Mouse (Mus musculus) left cerebral cortex, adult 8-10 months (tissue): ENCODE data around the gene Abhd16a. TPM values are rescaled to one million over a fixed set of nuclear protein-coding genes. Genes with fewer than 3 reads are reported as not detected.

Experiments
- DNase-seq, 2 experiments: peaks; one replicate each; pipeline ENCODE4 v3.0.0; 2022; ENCODE audit warnings: low spot score in 2 of 2
- total RNA-seq, 4 experiments: library from RNA; stranded (reverse); gene quantifications; 2 replicates each; pipeline ENCODE4 v1.2.4; 2022

The Abhd16a gene
- total RNA-seq, 4 experiments from 2014 or later, result 117 to 125 (median 121) TPM

DNA sequence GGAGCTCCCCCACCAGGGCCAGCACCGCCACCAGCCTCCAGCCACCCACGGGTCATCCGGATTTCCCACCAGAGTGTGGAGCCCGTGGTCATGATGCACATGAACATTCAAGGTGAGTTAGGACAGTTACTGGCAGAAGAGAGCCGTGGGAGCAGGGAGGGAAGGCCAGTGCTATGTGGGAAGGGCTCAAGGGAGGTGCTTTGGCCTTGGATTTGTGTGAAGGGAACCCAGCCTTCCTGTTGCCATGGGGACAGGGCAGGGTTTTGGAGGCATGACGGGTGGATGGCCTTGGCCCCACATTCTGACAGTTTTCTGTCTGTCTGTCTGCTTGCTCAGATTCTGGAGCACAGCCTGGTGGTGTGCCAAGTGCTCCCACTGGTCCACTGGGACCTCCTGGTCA is 52.9 kb downstream of the Abhd16a start:
- no peak for DNase-seq

DNA sequence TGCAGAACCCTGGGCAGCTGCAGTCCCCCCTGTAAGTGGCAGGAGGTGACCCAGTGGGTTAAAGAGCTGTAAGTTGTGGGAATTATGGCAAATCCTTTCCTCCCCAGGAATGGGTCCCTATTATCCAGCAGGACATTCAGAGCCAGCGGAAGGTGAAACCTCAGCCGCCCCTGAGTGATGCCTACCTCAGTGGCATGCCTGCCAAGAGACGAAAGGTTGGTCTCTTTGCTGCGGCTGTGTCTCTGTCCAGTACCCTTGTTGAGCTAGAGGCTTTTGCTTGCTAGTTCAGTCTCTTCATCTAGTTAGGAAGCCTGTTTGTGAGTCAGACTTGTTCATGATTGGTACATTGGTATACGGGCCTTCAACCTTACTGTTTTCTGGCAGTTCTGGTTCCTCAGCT is 57.1 kb downstream of the Abhd16a start:
- no peak for DNase-seq

DNA sequence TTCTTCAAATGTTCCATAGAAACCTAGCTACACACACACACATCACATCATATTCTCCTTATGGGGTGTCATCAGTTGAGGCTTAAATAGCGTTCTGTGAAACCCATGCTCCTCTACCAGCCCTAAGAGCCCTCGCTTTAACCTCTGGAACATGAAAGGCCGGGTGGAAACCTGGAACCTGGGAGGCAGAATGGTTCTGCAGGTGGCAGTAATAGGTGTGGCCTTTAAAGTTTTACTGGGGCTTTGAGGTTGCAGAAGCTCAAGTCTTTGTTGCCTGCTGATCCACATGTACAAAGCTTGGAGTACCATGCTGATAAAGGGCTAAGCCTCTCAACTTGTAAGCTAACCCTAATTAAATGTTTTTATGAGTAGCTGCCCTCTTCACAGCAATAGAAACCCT is 58.3 kb downstream of the Abhd16a start:
- DNase-seq, result no peak

DNA sequence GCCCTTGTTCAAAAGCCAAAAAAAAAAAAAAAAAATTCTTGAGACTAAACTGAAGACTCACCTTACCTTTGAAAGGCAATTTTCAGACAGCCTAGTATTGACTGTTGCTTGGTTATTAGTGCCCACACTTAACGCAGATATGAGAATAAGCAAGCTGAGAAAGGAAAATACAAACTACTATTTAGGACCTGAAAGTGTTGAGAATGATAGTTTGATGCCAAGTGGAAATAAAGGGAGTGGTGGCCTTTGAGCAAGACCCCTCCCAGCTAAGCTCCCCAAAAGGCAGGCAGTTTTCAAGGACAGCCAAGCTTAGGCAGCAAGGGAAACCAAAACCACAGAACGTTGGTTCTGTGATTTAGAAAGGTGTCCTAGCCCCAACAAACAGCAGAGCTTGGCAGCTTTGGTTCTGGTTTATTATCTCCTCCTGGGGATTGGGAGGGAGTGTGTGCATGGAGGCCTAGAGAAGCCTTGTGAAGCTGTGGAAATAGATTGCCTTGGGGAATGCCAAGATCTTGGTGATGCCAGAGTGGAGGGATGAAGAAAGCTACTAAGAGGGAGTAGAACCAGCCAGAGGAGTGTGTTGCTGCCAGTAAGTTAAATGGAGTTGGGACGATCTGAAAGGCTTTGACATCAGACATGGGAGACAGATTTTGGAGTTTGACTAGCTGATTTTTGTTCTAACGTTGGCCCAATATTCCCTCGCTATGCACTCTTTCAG is 59.0 kb downstream of the Abhd16a start:
- DNase-seq, result no peak

DNA sequence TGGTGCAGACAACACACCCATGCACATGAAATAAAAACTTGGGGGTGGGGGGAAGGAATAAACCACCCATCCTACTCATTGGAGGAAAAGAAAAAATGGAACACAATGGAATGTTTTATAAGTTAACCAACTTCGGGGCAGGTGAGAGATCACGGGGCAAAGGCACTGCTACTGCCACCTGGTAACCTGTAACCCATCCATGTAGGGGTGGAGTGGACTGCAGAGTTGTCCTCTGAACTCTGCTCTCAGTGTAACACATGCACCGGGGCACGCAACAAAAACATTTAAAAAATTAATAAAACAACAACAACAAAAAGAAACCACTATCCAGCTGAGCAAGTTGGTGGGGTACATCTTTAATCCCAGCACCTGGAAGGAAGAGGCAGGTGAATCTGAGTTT is 63.1 kb downstream of the Abhd16a start:
- DNase-seq, result no peak

Other genes with a start within 250 kb of the Abhd16a start
- 10 to 100 TPM; 61.1 to 73.1 (median 67.3) TPM for gene Skiv2l, start 239.1 kb upstream of the Abhd16a start, total RNA-seq
- gene Nelfe, start 238.9 kb upstream of the Abhd16a start, total RNA-seq, result 10 to 100 TPM; 34.8 to 38.3 (median 37.2) TPM
- under 1 TPM in 1 of 4 experiments, not detected in 3; 0.43 TPM for gene Cfb, start 226.7 kb upstream of the Abhd16a start, total RNA-seq
- gene Zbtb12, start 209.8 kb upstream of the Abhd16a start, total RNA-seq, result 1 to 10 TPM; 8.3 to 9.1 (median 9.0) TPM
- gene Gm20547, start 207.2 kb upstream of the Abhd16a start, total RNA-seq, result not detected
- 1 to 10 TPM; 1.6 to 5.9 (median 4.0) TPM for gene C2, start 191.0 kb upstream of the Abhd16a start, total RNA-seq
- gene Ehmt2, start 190.8 kb upstream of the Abhd16a start, total RNA-seq, result 100 to 1,000 TPM; 182 to 191 (median 185) TPM
- under 1 TPM; 0.33 to 0.66 (median 0.51) TPM for gene Slc44a4, start 174.8 kb upstream of the Abhd16a start, total RNA-seq
- 10 to 100 TPM; 40.1 to 44.4 (median 42.7) TPM for gene Neu1, start 158.0 kb upstream of the Abhd16a start, total RNA-seq
- 10 to 100 TPM in 2 of 4 experiments, 1 to 10 TPM in 2; 6.9 to 13.1 (median 10.4) TPM for gene Hspa1b, start 130.0 kb upstream of the Abhd16a start, total RNA-seq
- gene Gm20481, start 119.4 kb upstream of the Abhd16a start, total RNA-seq, result not detected
- 10 to 100 TPM; 11.9 to 17.5 (median 13.7) TPM for gene Hspa1a, start 117.1 kb upstream of the Abhd16a start, total RNA-seq
- gene Hspa1l, start 116.6 kb upstream of the Abhd16a start, total RNA-seq, result under 1 TPM; 0.24 to 0.72 (median 0.58) TPM
- gene Lsm2, start 107.4 kb upstream of the Abhd16a start, total RNA-seq, result 10 to 100 TPM; 14.1 to 22.5 (median 17.3) TPM
- gene Vars, start 88.3 kb upstream of the Abhd16a start, total RNA-seq, result 10 to 100 TPM; 43.5 to 53.0 (median 48.2) TPM
- 1 to 10 TPM in 3 of 4 experiments, under 1 TPM in 1; 0.95 to 1.5 (median 1.3) TPM for gene Vwa7, start 72.7 kb upstream of the Abhd16a start, total RNA-seq
- gene Sapcd1, start 61.2 kb upstream of the Abhd16a start, total RNA-seq, result under 1 TPM in 2 of 4 experiments, not detected in 2; 0.59 to 0.67 TPM
- gene Msh5, start 42.5 kb upstream of the Abhd16a start, total RNA-seq, result 1 to 10 TPM in 1 of 4 experiments, under 1 TPM in 2, not detected in 1; 0.34 to 1.2 (median 0.78) TPM
- gene Clic1, start 39.3 kb upstream of the Abhd16a start, total RNA-seq, result 10 to 100 TPM; 10.2 to 18.3 (median 11.8) TPM
- gene Ddah2, start 30.2 kb upstream of the Abhd16a start, total RNA-seq, result 10 to 100 TPM; 13.1 to 20.2 (median 14.8) TPM
- not detected for gene Ly6g6c, start 23.9 kb upstream of the Abhd16a start, total RNA-seq
- gene Mpig6b, start 23.1 kb upstream of the Abhd16a start, total RNA-seq, result under 1 TPM in 1 of 4 experiments, not detected in 3; 0.15 TPM
- gene Ly6g6e, start 12.4 kb upstream of the Abhd16a start, total RNA-seq, result 1 to 10 TPM; 3.7 to 4.9 (median 4.0) TPM
- 1 to 10 TPM in 3 of 4 experiments, under 1 TPM in 1; 0.70 to 1.8 (median 1.3) TPM for gene Ly6g6d, start 11.2 kb upstream of the Abhd16a start, total RNA-seq
- under 1 TPM in 2 of 4 experiments, not detected in 2; 0.50 to 0.54 TPM for gene Ly6g6f, start 3.7 kb upstream of the Abhd16a start, total RNA-seq
- gene Ly6g5c, start 19.0 kb downstream of the Abhd16a start, total RNA-seq, result not detected
- gene Ly6g5b, start 26.2 kb downstream of the Abhd16a start, total RNA-seq, result under 1 TPM; 0.32 to 1.00 (median 0.46) TPM
- gene Gpank1, start 32.2 kb downstream of the Abhd16a start, total RNA-seq, result 10 to 100 TPM; 19.7 to 24.5 (median 22.8) TPM
- gene Csnk2b, start 32.8 kb downstream of the Abhd16a start, total RNA-seq, result 100 to 1,000 TPM; 188 to 228 (median 194) TPM
- gene D17H6S53E, start 37.1 kb downstream of the Abhd16a start, total RNA-seq, result 10 to 100 TPM; 25.6 to 34.3 (median 30.1) TPM
- gene Apom, start 42.8 kb downstream of the Abhd16a start, total RNA-seq, result not detected
- 100 to 1,000 TPM; 263 to 306 (median 290) TPM for gene Bag6, start 45.9 kb downstream of the Abhd16a start, total RNA-seq
- gene Prrc2a, start 75.6 kb downstream of the Abhd16a start, total RNA-seq, result 100 to 1,000 TPM; 272 to 295 (median 280) TPM
- 10 to 100 TPM; 11.2 to 30.3 (median 17.4) TPM for gene Aif1, start 86.8 kb downstream of the Abhd16a start, total RNA-seq
- gene Lst1, start 99.2 kb downstream of the Abhd16a start, total RNA-seq, result 10 to 100 TPM in 1 of 4 experiments, 1 to 10 TPM in 3; 6.5 to 10.1 (median 7.9) TPM
- gene Ltb, start 105.2 kb downstream of the Abhd16a start, total RNA-seq, result 1 to 10 TPM in 3 of 4 experiments, not detected in 1; 1.0 to 1.6 (median 1.2) TPM
- under 1 TPM in 1 of 4 experiments, not detected in 3; 0.39 TPM for gene Tnf, start 112.7 kb downstream of the Abhd16a start, total RNA-seq
- 1 to 10 TPM in 1 of 4 experiments, under 1 TPM in 3; 0.28 to 1.2 (median 0.58) TPM for gene Lta, start 116.1 kb downstream of the Abhd16a start, total RNA-seq
- not detected for gene Gm16181, start 131.6 kb downstream of the Abhd16a start, total RNA-seq
- gene Atp6v1g2, start 144.4 kb downstream of the Abhd16a start, total RNA-seq, result 100 to 1,000 TPM; 552 to 589 (median 575) TPM
- 10 to 100 TPM; 14.1 to 18.8 (median 17.1) TPM for gene Nfkbil1, start 146.5 kb downstream of the Abhd16a start, total RNA-seq
- gene Ddx39b, start 152.5 kb downstream of the Abhd16a start, total RNA-seq, result 100 to 1,000 TPM; 175 to 212 (median 200) TPM
- gene H2-D1, start 173.5 kb downstream of the Abhd16a start, total RNA-seq, result 10 to 100 TPM; 29.5 to 72.8 (median 47.5) TPM
- gene H2-Q1, start 231.1 kb downstream of the Abhd16a start, total RNA-seq, result 1 to 10 TPM in 3 of 4 experiments, under 1 TPM in 1; 0.67 to 2.3 (median 1.4) TPM